Mouse (Mus musculus): ENCODE measurements around the gene Lpin3.

- TF ChIP-seq GATA1 (IDR thresholded peaks at IDR 0.05; ENCODE audit: borderline replicate concordance, low read length) (no peak), FLI1 (IDR thresholded peaks at IDR 0.05; ENCODE audit: low read length) (no peak)
These were observed 30.2 kb downstream of the Lpin3 start for GRCm38 (mm10) chr2:160910633-160911032.

Data from megakaryocyte, embryonic 14.5 days (primary cell).